Mouse (Mus musculus): ENCODE measurements around the gene 5730596B20Rik. TPM values are rescaled to one million over a fixed set of nuclear protein-coding genes. Genes with fewer than 3 reads are reported as not detected.

Gene 5730596B20Rik
- polyA plus RNA-seq, 1 experiment from 2014 or later: not detected

GRCm38 (mm10) chr6:52215771-52216535 is 38.7 kb downstream of the 5730596B20Rik start:
- ATAC-seq (ENCODE audit: low FRiP score, low TSS enrichment) (no peak), DNase-seq (no peak)
- 0 out of 2 replicates have a peak, but pooled peaks cover 3% of the 10 kb centered on the region for H3K4me1 ChIP-seq (ENCODE audit: control insufficient read depth, insufficient read depth, low read length)
- no peak overlapping the region for H3K4me2 ChIP-seq (ENCODE audit: low read length)
- H3K4me3 ChIP-seq (replicated peaks; ENCODE audit: low read depth, low read length): no peak overlapping the region
- 2% methylated on average over 30 of the region's 30 CpGs for WGBS
- no peak overlapping the region for H3K27ac ChIP-seq (replicated peaks; ENCODE audit: low read depth, low read length)
- no peak overlapping the region for H3K9ac ChIP-seq (replicated peaks; ENCODE audit: low read length)
- H3K27me3 ChIP-seq (ENCODE audit: control insufficient read depth, insufficient read depth, low read length): peaks cover 99% of the 10 kb centered on the region
- H3K36me3 ChIP-seq (ENCODE audit: control insufficient read depth, insufficient read depth, low read length): no peaks in the 10 kb centered on the region
- H3K9me3 ChIP-seq (ENCODE audit: control insufficient read depth, low read length): no peaks in the 10 kb centered on the region

GRCm38 (mm10) chr6:52216691-52217458 is 39.6 kb downstream of the 5730596B20Rik start:
- no peak overlapping the region for H3K9ac ChIP-seq (replicated peaks; ENCODE audit: low read length)
- H3K4me3 ChIP-seq (replicated peaks; ENCODE audit: low read depth, low read length): peak overlapping the region; percentile 15; the same call in 1 of the 2 replicates
- 0 out of 2 replicates have a peak, but pooled peaks cover 3% of the 10 kb centered on the region for H3K4me1 ChIP-seq (ENCODE audit: control insufficient read depth, insufficient read depth, low read length)
- H3K27me3 ChIP-seq (ENCODE audit: control insufficient read depth, insufficient read depth, low read length): peaks cover 98% of the 10 kb centered on the region
- 2% methylated on average over 60 of the region's 60 CpGs for WGBS
- no peak overlapping the region for H3K27ac ChIP-seq (replicated peaks; ENCODE audit: low read depth, low read length)
- no peak for DNase-seq
- H3K36me3 ChIP-seq (ENCODE audit: control insufficient read depth, insufficient read depth, low read length): no peaks in the 10 kb centered on the region
- no peak for ATAC-seq (ENCODE audit: low FRiP score, low TSS enrichment)
- no peaks in the 10 kb centered on the region for H3K9me3 ChIP-seq (ENCODE audit: control insufficient read depth, low read length)
- H3K4me2 ChIP-seq (ENCODE audit: low read length): peak overlapping the region; percentile 28

- peaks cover 98% of the 10 kb centered on the region for H3K27me3 ChIP-seq (ENCODE audit: control insufficient read depth, insufficient read depth, low read length)
- H3K9ac ChIP-seq (replicated peaks; ENCODE audit: low read length): no peak overlapping the region
- peak overlapping the region; percentile 28 for H3K4me2 ChIP-seq (ENCODE audit: low read length)
- H3K27ac ChIP-seq (replicated peaks; ENCODE audit: low read depth, low read length): no peak overlapping the region
- H3K4me3 ChIP-seq (replicated peaks; ENCODE audit: low read depth, low read length): peak overlapping the region; percentile 15; the same call in 1 of the 2 replicates
- 0 out of 2 replicates have a peak, but pooled peaks cover 3% of the 10 kb centered on the region for H3K4me1 ChIP-seq (ENCODE audit: control insufficient read depth, insufficient read depth, low read length)
- no peaks in the 10 kb centered on the region for H3K9me3 ChIP-seq (ENCODE audit: control insufficient read depth, low read length)
- H3K36me3 ChIP-seq (ENCODE audit: control insufficient read depth, insufficient read depth, low read length): no peaks in the 10 kb centered on the region
- no peak for DNase-seq
- no peak for ATAC-seq (ENCODE audit: low FRiP score, low TSS enrichment)
- under 1% methylated on average over 25 of the region's 25 CpGs for WGBS
Measured at GRCm38 (mm10) chr6:52217459-52217768, 40.1 kb downstream of the 5730596B20Rik start.

GRCm38 (mm10) chr6:52217895-52218642 is 40.8 kb downstream of the 5730596B20Rik start:
- WGBS: 4% methylated on average over 23 of the region's 23 CpGs
- H3K4me3 ChIP-seq (replicated peaks; ENCODE audit: low read depth, low read length): no peak overlapping the region
- no peak overlapping the region for H3K4me2 ChIP-seq (ENCODE audit: low read length)
- peaks cover 98% of the 10 kb centered on the region for H3K27me3 ChIP-seq (ENCODE audit: control insufficient read depth, insufficient read depth, low read length)
- no peak overlapping the region for H3K27ac ChIP-seq (replicated peaks; ENCODE audit: low read depth, low read length)
- no peaks in the 10 kb centered on the region for H3K9me3 ChIP-seq (ENCODE audit: control insufficient read depth, low read length)
- ATAC-seq (ENCODE audit: low FRiP score, low TSS enrichment) (no peak), DNase-seq (no peak)
- H3K4me1 ChIP-seq (ENCODE audit: control insufficient read depth, insufficient read depth, low read length): 0 out of 2 replicates have a peak, but pooled peaks cover 3% of the 10 kb centered on the region
- H3K9ac ChIP-seq (replicated peaks; ENCODE audit: low read length): no peak overlapping the region
- H3K36me3 ChIP-seq (ENCODE audit: control insufficient read depth, insufficient read depth, low read length): no peaks in the 10 kb centered on the region

- H3K9ac ChIP-seq (replicated peaks; ENCODE audit: low read length): no peak overlapping the region
- no peaks in the 10 kb centered on the region for H3K36me3 ChIP-seq (ENCODE audit: control insufficient read depth, insufficient read depth, low read length)
- ATAC-seq (ENCODE audit: low FRiP score, low TSS enrichment) (no peak), DNase-seq (no peak)
- H3K27ac ChIP-seq (replicated peaks; ENCODE audit: low read depth, low read length): no peak overlapping the region
- no peak overlapping the region for H3K4me2 ChIP-seq (ENCODE audit: low read length)
- 5% methylated on average over 14 of the region's 14 CpGs for WGBS
- H3K4me1 ChIP-seq (ENCODE audit: control insufficient read depth, insufficient read depth, low read length): 0 out of 2 replicates have a peak, but pooled peaks cover 3% of the 10 kb centered on the region
- no peaks in the 10 kb centered on the region for H3K9me3 ChIP-seq (ENCODE audit: control insufficient read depth, low read length)
- peaks cover 98% of the 10 kb centered on the region for H3K27me3 ChIP-seq (ENCODE audit: control insufficient read depth, insufficient read depth, low read length)
- H3K4me3 ChIP-seq (replicated peaks; ENCODE audit: low read depth, low read length): no peak overlapping the region
Measured at GRCm38 (mm10) chr6:52218643-52219215, 41.4 kb downstream of the 5730596B20Rik start.

GRCm38 (mm10) chr6:52219234-52219942 is 42.1 kb downstream of the 5730596B20Rik start:
- Histone ChIP-seq H3K4me3 (replicated peaks; ENCODE audit: low read depth, low read length) (no peak overlapping the region), H3K4me1 (ENCODE audit: control insufficient read depth, insufficient read depth, low read length) (0 out of 2 replicates have a peak, but pooled peaks cover 3% of the 10 kb centered on the region), H3K4me2 (ENCODE audit: low read length) (no peak overlapping the region), H3K27me3 (ENCODE audit: control insufficient read depth, insufficient read depth, low read length) (peaks cover 98% of the 10 kb centered on the region), H3K27ac (replicated peaks; ENCODE audit: low read depth, low read length) (no peak overlapping the region), H3K9ac (replicated peaks; ENCODE audit: low read length) (no peak overlapping the region), H3K9me3 (ENCODE audit: control insufficient read depth, low read length) (no peaks in the 10 kb centered on the region), H3K36me3 (ENCODE audit: control insufficient read depth, insufficient read depth, low read length) (no peaks in the 10 kb centered on the region)
- DNase-seq (no peak), ATAC-seq (ENCODE audit: low FRiP score, low TSS enrichment) (no peak)
- WGBS: 12% methylated on average over 9 of the region's 9 CpGs

GRCm38 (mm10) chr6:52220003-52220864 is 42.9 kb downstream of the 5730596B20Rik start:
- DNase-seq: no peak
- Histone ChIP-seq H3K36me3 (ENCODE audit: control insufficient read depth, insufficient read depth, low read length) (no peaks in the 10 kb centered on the region), H3K4me2 (ENCODE audit: low read length) (no peak overlapping the region), H3K27ac (replicated peaks; ENCODE audit: low read depth, low read length) (no peak overlapping the region), H3K9ac (replicated peaks; ENCODE audit: low read length) (no peak overlapping the region), H3K27me3 (ENCODE audit: control insufficient read depth, insufficient read depth, low read length) (peaks cover 98% of the 10 kb centered on the region), H3K9me3 (ENCODE audit: control insufficient read depth, low read length) (no peaks in the 10 kb centered on the region), H3K4me1 (ENCODE audit: control insufficient read depth, insufficient read depth, low read length) (0 out of 2 replicates have a peak, but pooled peaks cover 3% of the 10 kb centered on the region), H3K4me3 (replicated peaks; ENCODE audit: low read depth, low read length) (no peak overlapping the region)
- WGBS: 12% methylated on average over 32 of the region's 32 CpGs
- no peak for ATAC-seq (ENCODE audit: low FRiP score, low TSS enrichment)
